12 mouse cellular contexts compared by ENCODE assay signal in the genomic region with DNA sequence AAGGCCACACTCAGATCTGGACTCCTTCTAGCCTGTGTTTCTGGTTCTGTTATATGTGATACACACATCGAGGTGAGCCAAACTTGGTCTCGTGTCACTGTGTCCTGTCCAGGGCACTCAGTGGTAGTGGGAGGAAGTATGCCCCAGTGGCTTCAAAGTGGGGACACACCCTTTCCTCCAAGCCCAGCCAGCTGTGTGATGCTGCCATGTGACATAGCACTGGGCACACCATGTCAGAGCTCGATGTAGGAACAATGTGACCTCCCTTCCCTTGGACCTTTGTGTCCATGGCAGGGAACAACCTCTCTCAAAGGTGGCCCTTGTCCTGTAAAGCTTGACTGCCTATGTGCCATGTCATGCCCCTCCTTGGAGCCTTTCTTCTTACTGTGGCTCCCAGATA. TPM values are rescaled to one million over a fixed set of nuclear protein-coding genes. Genes with fewer than 3 reads are reported as not detected.
DNase-seq lines count a peak whose midpoint lies in the region; ATAC-seq and TF ChIP-seq lines count a peak whose summit lies in the region.
"Had no signal": no experiment of that assay in that cellular context is flagged by ENCODE, and none has a peak within 500 bp of the region (broad histone marks: within the 10 kb centered on the region; RNA-seq: fewer than 3 reads in every experiment).

No protein-coding gene starts in this region.

- H3K27me3 ChIP-seq in heart, adult 2 months (ENCODE audit: control insufficient read depth, insufficient read depth, low read length), result no peaks in the 10 kb centered on the region
- no peaks in the 10 kb centered on the region for H3K27me3 ChIP-seq in lung, embryonic 15.5 days
- H3K27me3 ChIP-seq in intestine, embryonic 15.5 days (replicated peaks), result no peaks in the 10 kb centered on the region
- no peaks in the 10 kb centered on the region for H3K27me3 ChIP-seq in small intestine, adult 2 months (ENCODE audit: control insufficient read depth, insufficient read depth, low read length)
- H3K27me3 ChIP-seq: heart, embryonic 12.5 days had no signal

- H3K27ac ChIP-seq in heart, adult 2 months, result peak overlapping the region; percentile 49
- H3K27ac ChIP-seq in lung, embryonic 15.5 days, result peak overlapping the region; percentile 82; the same call in 1 of the 2 replicates
- no peak overlapping the region for H3K27ac ChIP-seq in intestine, embryonic 15.5 days
- peak overlapping the region; percentile 80 for H3K27ac ChIP-seq in small intestine, adult 2 months (ENCODE audit: insufficient read depth, low read depth, low read length)
- H3K27ac ChIP-seq: liver, embryonic 14.5 days had no signal

- H3K79me2 ChIP-seq in heart, adult 2 months (replicated peaks; ENCODE audit: control insufficient read depth, insufficient read depth, low read length), result no peaks in the 10 kb centered on the region

- no peak for TF ChIP-seq CTCF in heart, adult 2 months (IDR thresholded peaks at IDR 0.05)
- TF ChIP-seq CTCF in small intestine, adult 2 months (IDR thresholded peaks at IDR 0.05; ENCODE audit: extremely low read depth, insufficient read length, insufficient replicate concordance, low read depth, low read length), result no peak

- 0 out of 2 replicates have a peak, but pooled peaks have one; percentile 27 for TF ChIP-seq EP300 in heart, adult 2 months (IDR thresholded peaks at IDR 0.05; ENCODE audit: insufficient read depth, low read depth, low read length)

- intact Hi-C loops in heart, adult 2 months (cut with DNase I), result loop anchor here (5.0 kb wide), 2 partner anchors 42 to 143 kb away; no protein-coding TSS in a partner anchor
- intact Hi-C loops in heart, postnatal 14 days (cut with DNase I), result loop anchor here (5.0 kb wide), 1 partner anchor 82 kb away; no protein-coding TSS in a partner anchor

- H3K4me2 ChIP-seq in lung, embryonic 15.5 days, result no peak overlapping the region
- no peak overlapping the region for H3K4me2 ChIP-seq in intestine, embryonic 15.5 days (replicated peaks)
- H3K4me2 ChIP-seq: heart, embryonic 12.5 days had no signal

- ATAC-seq in lung, embryonic 15.5 days (ENCODE audit: borderline replicate concordance, extremely low read depth, low FRiP score, low TSS enrichment), result no peak
- ATAC-seq in intestine, embryonic 15.5 days, result peak; percentile 35

- H3K9me3 ChIP-seq in lung, embryonic 15.5 days, result no peaks in the 10 kb centered on the region
- no peaks in the 10 kb centered on the region for H3K9me3 ChIP-seq in intestine, embryonic 15.5 days
- H3K9me3 ChIP-seq: heart, embryonic 12.5 days had no signal

- H3K9ac ChIP-seq in heart, adult 2 months (ENCODE audit: low read depth, low read length), result no peak overlapping the region
- no peak overlapping the region for H3K9ac ChIP-seq in lung, embryonic 15.5 days
- no peak overlapping the region for H3K9ac ChIP-seq in intestine, embryonic 15.5 days
- H3K9ac ChIP-seq: heart, embryonic 12.5 days; liver, embryonic 14.5 days had no signal

- no peak for TF ChIP-seq POLR2A in heart, adult 2 months (IDR thresholded peaks at IDR 0.05; ENCODE audit: insufficient read depth, low read depth, low read length)
- no peak for TF ChIP-seq POLR2A in small intestine, adult 2 months (IDR thresholded peaks at IDR 0.05; ENCODE audit: low read depth, low read length)

- H3K4me3 ChIP-seq in heart, adult 2 months, result no peak overlapping the region
- H3K4me3 ChIP-seq in lung, embryonic 15.5 days, result no peak overlapping the region
- no peak overlapping the region for H3K4me3 ChIP-seq in intestine, embryonic 15.5 days (replicated peaks)
- no peak overlapping the region for H3K4me3 ChIP-seq in small intestine, adult 2 months (ENCODE audit: low read depth, low read length)
- H3K4me3 ChIP-seq: heart, embryonic 12.5 days had no signal

- no peaks in the 10 kb centered on the region; the same call in 1 of the 2 replicates for H3K36me3 ChIP-seq in heart, adult 2 months (ENCODE audit: control insufficient read depth, insufficient read depth, low read length)
- no peaks in the 10 kb centered on the region for H3K36me3 ChIP-seq in lung, embryonic 15.5 days
- no peaks in the 10 kb centered on the region for H3K36me3 ChIP-seq in intestine, embryonic 15.5 days
- no peaks in the 10 kb centered on the region for H3K36me3 ChIP-seq in small intestine, adult 2 months (ENCODE audit: control insufficient read depth, insufficient read depth, low read length)
- H3K36me3 ChIP-seq: heart, embryonic 12.5 days had no signal

- H3K4me1 ChIP-seq in heart, adult 2 months (ENCODE audit: control insufficient read depth, insufficient read depth, low read length), result peaks cover 17% of the 10 kb centered on the region
- peaks cover 36% of the 10 kb centered on the region for H3K4me1 ChIP-seq in lung, embryonic 15.5 days
- H3K4me1 ChIP-seq in intestine, embryonic 15.5 days (replicated peaks), result peaks cover 11% of the 10 kb centered on the region
- peaks cover 43% of the 10 kb centered on the region; the same call in 1 of the 2 replicates for H3K4me1 ChIP-seq in small intestine, adult 2 months (ENCODE audit: control insufficient read depth, insufficient read depth, insufficient read length, low read length)

- DNase-seq in heart, adult 2 months, result peak in 1 of 2 experiments; percentile 45
- no peak for DNase-seq in heart, postnatal 14 days
- no peak for DNase-seq in lung, postnatal 25 days (ENCODE audit: low spot score)
- no peak for DNase-seq in gastrocnemius, adult 18-20 months (ENCODE audit: low spot score)
- no peak for DNase-seq in layer of hippocampus, adult 11-12 months (ENCODE audit: low spot score)
- DNase-seq: cerebellum, adult 11 months; layer of hippocampus, adult 9-11 months had no signal

- WGBS in heart, adult 2 months, result 47% methylated on average over 3 of the region's 3 CpGs
- WGBS in lung, embryonic 15.5 days, result 51% methylated on average over 3 of the region's 3 CpGs
- WGBS in intestine, embryonic 15.5 days, result 74% methylated on average over 3 of the region's 3 CpGs
- 26% methylated on average over 3 of the region's 3 CpGs for WGBS in small intestine, adult 2 months

RNA-seq across cellular contexts. Expression of a gene that starts 54.5 kb away (rescaled TPM):
- not detected for total RNA-seq in heart, adult 2 months (2021)
- polyA plus RNA-seq in heart, adult 2 months (2012; rRNA removed), result 2.7 TPM in 1 of 2 replicates, not detected in the other
- total RNA-seq in heart, postnatal 14 days (2021), result under 1 TPM; 0.26 to 0.29 TPM
- 0.10 TPM in 1 of 2 replicates, not detected in the other for polyA plus RNA-seq in lung, embryonic 15.5 days (2015; fragmentation: Nextera tagmentation; extraction: Ambion mirVana)
- not detected in 2 replicates for polyA plus RNA-seq in intestine, embryonic 15.5 days (2015; fragmentation: Nextera tagmentation; extraction: Ambion mirVana)
- polyA plus RNA-seq in small intestine, adult 2 months (2012; rRNA removed), result not detected in 2 replicates
- total RNA-seq in gastrocnemius, adult 18-20 months (2021), result not detected
- polyA plus RNA-seq: heart, embryonic 12.5 days; liver, embryonic 14.5 days had no signal
